Mouse (Mus musculus) thymus, postnatal 0 days (tissue): Measurements from ENCODE around the gene Sirpb1a. TPM values are rescaled to one million over a fixed set of nuclear protein-coding genes. Genes with fewer than 3 reads are reported as not detected.
"Not testable (repeated sequence)": the region's sequence is repeated elsewhere in the genome, so short reads cannot be mapped to it uniquely, and the experiment has no call there.

Experiments
- DNase-seq: peaks from one replicate; pipeline ENCODE4 v3.0.0-alpha.2; 2015; ENCODE audit warnings: low spot score
- polyA plus RNA-seq: library from polyadenylated mRNA; unstranded; fragments of >200 nt; fragmentation: Nextera tagmentation; extraction: Ambion mirVana; gene quantifications from 2 replicates; pipeline ENCODE4 v1.2.1, GENCODE M21; 2015

Gene Sirpb1a
- not detected in 2 replicates for polyA plus RNA-seq

DNA sequence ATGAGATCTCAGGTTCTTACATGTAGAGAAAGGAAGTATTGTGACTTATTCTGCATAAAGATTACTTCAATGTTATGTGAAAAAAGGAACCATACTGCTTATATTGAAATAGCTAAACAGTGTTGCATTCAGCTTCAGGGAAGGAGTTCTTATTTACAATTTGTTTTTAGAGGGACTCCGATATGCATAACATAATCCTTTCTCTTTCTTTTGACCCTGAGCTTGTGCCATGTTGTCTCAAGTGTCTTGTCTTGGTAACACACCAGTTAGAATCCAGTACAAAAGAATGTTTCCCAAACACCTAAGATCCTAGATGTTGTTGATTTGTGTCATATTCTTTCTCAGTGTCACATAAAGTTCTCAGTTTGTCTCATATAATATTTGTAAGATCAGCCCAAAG lies at the start of gene Sirpb1a:
Gene Sirpb1a (minus strand): TSS at position 74 of the 400 bp plus-strand sequence.
- not testable (repeated sequence) for DNase-seq

DNA sequence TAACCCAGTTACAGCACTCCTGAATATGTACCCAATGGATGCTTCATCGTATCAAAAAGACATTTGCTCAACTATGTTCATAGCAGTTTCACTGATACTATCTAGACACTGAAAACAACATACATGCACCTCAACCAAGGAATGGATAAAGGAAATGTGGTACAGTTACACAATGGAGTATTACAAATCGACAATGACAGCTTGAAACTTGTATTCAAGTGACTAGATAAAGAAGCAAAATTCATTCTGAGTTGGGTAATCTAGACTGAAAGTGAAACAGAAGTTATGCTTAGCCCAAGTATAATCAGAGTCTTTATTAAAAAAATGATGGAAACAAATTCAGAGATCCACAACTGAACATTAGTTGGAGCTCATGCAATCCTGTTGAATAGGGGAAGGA lies 48.5 kb upstream of the Sirpb1a start:
- DNase-seq: not testable (repeated sequence)

DNA sequence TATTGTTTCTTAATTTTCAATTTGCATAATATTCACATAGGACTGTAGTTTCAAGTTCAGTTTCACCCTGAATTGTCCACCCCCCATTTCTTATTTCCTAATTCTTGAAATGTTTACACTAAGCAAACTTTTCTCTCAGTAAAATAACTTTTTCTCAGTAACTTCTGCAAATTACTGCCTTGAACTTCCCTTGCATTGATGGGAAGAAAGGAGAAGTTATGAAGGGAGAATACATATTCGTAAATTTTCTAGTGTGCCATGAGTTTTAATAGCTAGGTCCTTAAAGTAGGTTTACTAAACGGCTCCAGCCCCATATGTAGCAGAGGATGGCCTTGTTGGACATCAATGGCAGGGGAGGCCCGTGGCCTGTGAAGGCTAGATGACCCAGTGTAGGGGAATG lies 43.8 kb upstream of the Sirpb1a start:
- not testable (repeated sequence) for DNase-seq

DNA sequence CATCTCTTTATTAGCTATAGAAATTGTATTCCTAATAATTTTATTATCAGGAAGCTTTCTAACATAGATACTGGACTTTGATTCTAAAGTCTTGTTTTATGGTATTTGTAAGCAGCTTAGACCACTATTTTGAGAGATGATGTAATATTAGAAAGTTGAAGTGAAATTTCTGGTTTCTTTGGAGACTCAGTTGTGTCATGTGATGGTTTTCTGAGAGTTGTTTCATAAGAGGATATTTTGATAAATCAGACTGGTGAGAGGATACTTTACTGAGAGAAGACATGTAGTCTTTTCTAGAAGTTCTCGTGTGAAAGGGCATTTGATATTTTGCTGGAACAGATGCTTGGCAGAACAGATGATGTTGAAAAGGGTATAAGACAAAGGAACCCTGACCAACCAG lies 17.6 kb upstream of the Sirpb1a start:
- not testable (repeated sequence) for DNase-seq

GRCm38 (mm10) chr3:15439844-15440243 lies 13.5 kb upstream of the Sirpb1a start:
- DNase-seq: not testable (repeated sequence)

DNA sequence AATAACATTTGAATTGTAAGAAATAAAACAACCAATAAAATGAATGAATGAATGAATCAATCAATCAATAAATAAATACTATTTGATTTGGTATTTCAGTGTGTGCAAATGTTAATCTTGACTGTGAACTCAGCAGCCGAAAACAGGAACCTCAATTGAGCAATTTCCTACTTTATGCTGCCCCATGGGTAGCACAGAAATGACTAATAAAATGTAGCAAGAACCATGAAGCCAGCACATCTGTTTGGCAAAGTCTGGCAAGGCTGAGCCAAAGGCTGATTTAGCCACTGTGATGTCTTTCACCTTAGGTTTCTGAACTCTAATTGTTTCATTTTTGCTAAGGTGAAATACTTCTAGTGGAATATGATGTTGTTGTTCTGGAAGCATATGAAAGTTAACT lies 1.6 kb upstream of the Sirpb1a start:
- no peak for DNase-seq

DNA sequence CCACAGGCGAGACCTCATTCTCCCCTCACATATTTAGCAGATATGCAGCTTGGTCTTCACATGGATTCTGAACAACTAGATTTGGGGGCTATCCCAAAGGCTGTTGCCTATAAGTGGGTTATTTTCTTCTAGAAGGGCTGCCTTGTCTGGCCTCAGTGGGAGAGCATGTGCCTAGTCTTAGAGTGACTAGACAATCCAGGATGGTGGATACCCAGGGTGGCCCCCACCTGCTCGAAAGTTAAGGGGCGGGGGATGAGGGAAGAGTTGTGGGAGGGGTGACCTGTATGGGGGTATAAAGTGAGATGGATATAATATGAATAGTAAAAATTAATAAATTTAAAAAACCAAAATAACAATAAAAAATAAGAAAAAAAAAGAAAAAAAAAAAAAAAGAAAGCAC lies 70.6 kb downstream of the Sirpb1a start:
- DNase-seq: not testable (repeated sequence)

GRCm38 (mm10) chr3:15350318-15350717 lies 76.0 kb downstream of the Sirpb1a start:
- DNase-seq: not testable (repeated sequence)

DNA sequence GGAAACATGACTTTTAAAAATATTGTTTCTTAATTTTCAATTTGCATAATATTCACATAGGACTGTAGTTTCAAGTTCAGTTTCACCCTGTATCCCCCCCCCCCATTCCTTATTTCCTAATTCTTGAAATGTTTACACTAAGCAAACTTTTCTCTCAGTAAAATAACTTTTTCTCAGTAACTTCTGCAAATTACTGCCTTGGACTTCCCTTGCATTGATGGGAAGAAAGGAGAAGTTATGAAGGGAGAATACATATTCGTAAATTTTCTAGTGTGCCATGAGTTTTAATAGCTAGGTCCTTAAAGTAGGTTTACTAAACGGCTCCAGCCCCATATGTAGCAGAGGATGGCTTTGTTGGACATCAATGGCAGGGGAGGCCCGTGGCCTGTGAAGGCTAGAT lies 80.7 kb downstream of the Sirpb1a start:
- DNase-seq: not testable (repeated sequence)

- no peak for DNase-seq
Measured at GRCm38 (mm10) chr3:15340287-15340686, 86.0 kb downstream of the Sirpb1a start.

- no peak for DNase-seq
Measured at GRCm38 (mm10) chr3:15334182-15334581, 92.1 kb downstream of the Sirpb1a start.

- no peak for DNase-seq
Measured at GRCm38 (mm10) chr3:15332063-15332462, 94.3 kb downstream of the Sirpb1a start, which contains the start of gene Gm9733. Gm9733 (minus strand) TSS chr3:15332302.

DNA sequence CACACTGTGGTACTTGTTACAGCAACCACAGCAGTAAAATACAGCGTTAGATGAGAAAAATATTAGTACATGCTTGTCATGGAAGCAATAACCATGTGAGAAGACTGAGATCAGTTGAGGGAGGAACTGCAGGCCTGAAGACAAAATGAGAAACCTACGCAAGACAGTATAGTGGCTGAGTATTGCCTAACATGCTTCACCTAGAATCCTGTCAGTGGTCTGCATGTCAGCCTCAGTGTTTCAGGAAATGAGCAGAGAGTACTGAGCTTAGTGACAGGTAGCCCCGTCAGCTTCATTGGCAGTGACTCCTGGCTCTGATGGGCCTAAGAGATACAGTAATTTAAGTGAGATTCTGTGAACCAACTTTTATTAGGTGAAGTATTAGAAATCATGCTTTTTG lies 94.8 kb downstream of the Sirpb1a start:
- DNase-seq: no peak

DNA sequence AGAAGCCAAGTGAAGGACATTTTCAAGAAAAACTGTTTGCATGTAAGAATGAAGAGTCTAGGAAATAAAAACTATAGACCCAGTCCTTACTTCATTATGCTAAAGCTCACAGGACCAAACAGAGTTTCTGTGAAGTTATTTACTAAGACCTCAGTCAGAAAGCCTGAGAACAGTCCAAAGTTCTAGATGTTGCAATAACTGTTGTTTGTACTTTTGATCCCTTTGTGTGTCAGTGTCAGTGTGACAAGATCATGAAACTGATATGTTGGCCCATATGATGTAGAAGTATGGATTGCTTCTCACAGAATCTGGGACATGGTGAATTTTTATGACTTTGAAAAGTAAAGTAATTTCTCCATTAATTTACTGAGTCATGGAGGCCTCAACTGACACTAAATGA lies 96.8 kb downstream of the Sirpb1a start:
- no peak for DNase-seq

Other genes with a start within 250 kb of the Sirpb1a start
- gene Gm9733, start 94.2 kb downstream of the Sirpb1a start, polyA plus RNA-seq: 0.30 TPM in 1 of 2 replicates, not detected in the other
- gene Sirpb1b, start 148.5 kb upstream of the Sirpb1a start, polyA plus RNA-seq: not detected in 2 replicates